Comparison of ENCODE assay signal across 11 mouse cellular contexts in genomic region chr10:60811792-60812525, GRCm38 (mm10). TPM values are rescaled to one million over a fixed set of nuclear protein-coding genes. Genes with fewer than 3 reads are reported as not detected.
DNase-seq lines count a peak whose midpoint lies in the region; ATAC-seq and TF ChIP-seq lines count a peak whose summit lies in the region.
"Had no signal": no experiment of that assay in that cellular context is flagged by ENCODE, and none has a peak within 500 bp of the region (broad histone marks: within the 10 kb centered on the region; RNA-seq: fewer than 3 reads in every experiment).

No protein-coding gene starts in this region.

- H3K4me2 ChIP-seq in forebrain, embryonic 14.5 days (ENCODE audit: low read length): no peak overlapping the region
- H3K4me2 ChIP-seq in kidney, postnatal 0 days (ENCODE audit: low read length): peak overlapping the region; percentile 37
- peak overlapping the region; percentile 42 for H3K4me2 ChIP-seq in limb, embryonic 11.5 days (ENCODE audit: low read depth, severe bottlenecking)
- H3K4me2 ChIP-seq: liver, embryonic 15.5 days had no signal

- H3K27me3 ChIP-seq in forebrain, embryonic 10.5 days (ENCODE audit: poor library complexity, severe bottlenecking): peaks cover 62% of the 10 kb centered on the region
- 0 out of 2 replicates have a peak, but pooled peaks cover 3% of the 10 kb centered on the region for H3K27me3 ChIP-seq in forebrain, embryonic 14.5 days (replicated peaks; ENCODE audit: control insufficient read depth, insufficient read depth, low read length)
- no peaks in the 10 kb centered on the region for H3K27me3 ChIP-seq in kidney, postnatal 0 days (ENCODE audit: insufficient read depth, low read length)
- H3K27me3 ChIP-seq in kidney, adult 2 months (replicated peaks; ENCODE audit: control insufficient read depth, insufficient read depth, low read length): no peaks in the 10 kb centered on the region
- no peaks in the 10 kb centered on the region for H3K27me3 ChIP-seq in limb, embryonic 11.5 days (ENCODE audit: control insufficient read depth, insufficient read depth, low read length)

- no peak for DNase-seq in forebrain, embryonic 10.5 days (ENCODE audit: extremely low spot score, low spot score)
- no peak for DNase-seq in forebrain, embryonic 14.5 days (ENCODE audit: low spot score)
- peak; percentile 79 for DNase-seq in kidney, postnatal 0 days (ENCODE audit: low spot score)
- no peak for DNase-seq in kidney, adult 2 months
- DNase-seq in ZHBTc4 (ENCODE audit: low read depth, low spot score): peak; percentile 62
- DNase-seq in limb, embryonic 11.5 days (ENCODE audit: low spot score): peak; percentile 87
- DNase-seq in gastrocnemius, postnatal 25 days: no peak
- DNase-seq: gastrocnemius, postnatal 14 days had no signal

- peak overlapping the region; percentile 9; the same call in 1 of the 2 replicates for H3K4me3 ChIP-seq in forebrain, embryonic 10.5 days
- no peak overlapping the region for H3K4me3 ChIP-seq in forebrain, embryonic 14.5 days (ENCODE audit: low read depth, low read length)
- H3K4me3 ChIP-seq in kidney, postnatal 0 days (replicated peaks; ENCODE audit: low read depth, low read length): no peak overlapping the region
- no peak overlapping the region for H3K4me3 ChIP-seq in kidney, adult 2 months (ENCODE audit: insufficient read depth, low read depth, low read length)
- H3K4me3 ChIP-seq in limb, embryonic 11.5 days (ENCODE audit: low read depth, low read length): 0 out of 2 replicates have a peak overlapping the region, but pooled peaks have one; percentile 1
- H3K4me3 ChIP-seq: layer of hippocampus, adult 2 months; liver, embryonic 15.5 days had no signal

- no peak for TF ChIP-seq CTCF in kidney, postnatal 0 days (IDR thresholded peaks at IDR 0.05; ENCODE audit: low read depth)
- TF ChIP-seq CTCF in kidney, adult 2 months (conservative IDR thresholded peaks at IDR 0.05; ENCODE audit: insufficient read depth, insufficient read length, low read depth, low read length): no peak

- H3K27ac ChIP-seq in forebrain, embryonic 10.5 days: peak overlapping the region; percentile 80
- H3K27ac ChIP-seq in forebrain, embryonic 14.5 days (ENCODE audit: low read depth, low read length): no peak overlapping the region
- H3K27ac ChIP-seq in kidney, postnatal 0 days: peak overlapping the region; percentile 75
- H3K27ac ChIP-seq in kidney, adult 2 months (ENCODE audit: insufficient read depth, low read depth, low read length): no peak overlapping the region
- H3K27ac ChIP-seq in limb, embryonic 11.5 days (replicated peaks; ENCODE audit: low read depth, low read length): peak overlapping the region; percentile 93
- H3K27ac ChIP-seq: layer of hippocampus, adult 2 months; liver, embryonic 15.5 days had no signal

- WGBS in forebrain, embryonic 10.5 days: 7% methylated on average over 15 of the region's 15 CpGs
- 15% methylated on average over 15 of the region's 15 CpGs for WGBS in forebrain, embryonic 14.5 days
- 8% methylated on average over 15 of the region's 15 CpGs for WGBS in kidney, postnatal 0 days
- 20% methylated on average over 15 of the region's 15 CpGs for WGBS in kidney, adult 2 months
- 2% methylated on average over 15 of the region's 15 CpGs for WGBS in limb, embryonic 11.5 days

- H3K9ac ChIP-seq in forebrain, embryonic 14.5 days (ENCODE audit: low read length): no peak overlapping the region
- H3K9ac ChIP-seq in kidney, postnatal 0 days (ENCODE audit: low read depth, low read length): 0 out of 2 replicates have a peak overlapping the region, but pooled peaks have one; percentile 23
- H3K9ac ChIP-seq in limb, embryonic 11.5 days (ENCODE audit: low read length): peak overlapping the region; percentile 41
- H3K9ac ChIP-seq: liver, embryonic 15.5 days had no signal

- no peak for TF ChIP-seq POLR2A in kidney, adult 2 months (IDR thresholded peaks at IDR 0.05; ENCODE audit: low read depth, low read length)

- H3K9me3 ChIP-seq in forebrain, embryonic 10.5 days: no peaks in the 10 kb centered on the region
- no peaks in the 10 kb centered on the region for H3K9me3 ChIP-seq in forebrain, embryonic 14.5 days (replicated peaks; ENCODE audit: control insufficient read depth, low read length)
- no peaks in the 10 kb centered on the region for H3K9me3 ChIP-seq in kidney, postnatal 0 days (replicated peaks; ENCODE audit: low read length)
- no peaks in the 10 kb centered on the region for H3K9me3 ChIP-seq in limb, embryonic 11.5 days (ENCODE audit: control insufficient read depth, low read length)
- H3K9me3 ChIP-seq: liver, embryonic 15.5 days had no signal

- no peak for ATAC-seq in forebrain, embryonic 14.5 days
- ATAC-seq in kidney, postnatal 0 days (replicated peaks; ENCODE audit: low FRiP score, low read depth): peak; percentile 60
- ATAC-seq in limb, embryonic 11.5 days (ENCODE audit: insufficient number of reproducible peaks, low FRiP score, low TSS enrichment, low read depth): 0 out of 2 replicates have a peak, but pooled peaks have one; percentile 40
- ATAC-seq in erythroblast, adult 5-6 weeks (replicated peaks; ENCODE audit: low FRiP score, poor library complexity, severe bottlenecking): no peak

- peaks cover 96% of the 10 kb centered on the region for H3K4me1 ChIP-seq in forebrain, embryonic 10.5 days
- H3K4me1 ChIP-seq in forebrain, embryonic 14.5 days (ENCODE audit: control insufficient read depth, insufficient read depth, low read length): peaks cover 15% of the 10 kb centered on the region
- peaks cover 76% of the 10 kb centered on the region for H3K4me1 ChIP-seq in kidney, postnatal 0 days (replicated peaks; ENCODE audit: insufficient read depth, low read length)
- 0 out of 2 replicates have a peak, but pooled peaks cover 3% of the 10 kb centered on the region for H3K4me1 ChIP-seq in kidney, adult 2 months (ENCODE audit: control insufficient read depth, insufficient read depth, low read length)
- peaks cover 94% of the 10 kb centered on the region for H3K4me1 ChIP-seq in limb, embryonic 11.5 days (ENCODE audit: control insufficient read depth, insufficient read depth, low read length)
- H3K4me1 ChIP-seq: liver, embryonic 15.5 days had no signal

- H3K36me3 ChIP-seq in forebrain, embryonic 10.5 days (replicated peaks): no peaks in the 10 kb centered on the region
- no peaks in the 10 kb centered on the region for H3K36me3 ChIP-seq in forebrain, embryonic 14.5 days (ENCODE audit: control insufficient read depth, insufficient read depth, low read length)
- no peaks in the 10 kb centered on the region for H3K36me3 ChIP-seq in kidney, postnatal 0 days (ENCODE audit: insufficient read depth, low read length)
- no peaks in the 10 kb centered on the region for H3K36me3 ChIP-seq in kidney, adult 2 months (ENCODE audit: control insufficient read depth, insufficient read depth, low read length)
- H3K36me3 ChIP-seq in limb, embryonic 11.5 days (ENCODE audit: control insufficient read depth, insufficient read depth, low read length): no peaks in the 10 kb centered on the region
- H3K36me3 ChIP-seq: liver, embryonic 15.5 days had no signal

RNA-seq across cellular contexts. Expression of gene Unc5b, which starts 19.4 kb away (rescaled TPM):
- 3.2 and 3.4 TPM in 2 replicates for polyA plus RNA-seq in forebrain, embryonic 10.5 days (2016; fragmentation: Nextera tagmentation; extraction: Ambion mirVana)
- polyA plus RNA-seq in forebrain, embryonic 14.5 days (2014; fragmentation: Nextera tagmentation; extraction: Ambion mirVana): 2.1 and 2.3 TPM in 2 replicates
- 7.8 TPM in 2 replicates for polyA plus RNA-seq in kidney, postnatal 0 days (2015; fragmentation: Nextera tagmentation; extraction: Ambion mirVana)
- 6.1 and 6.2 TPM in 2 replicates for polyA plus RNA-seq in kidney, adult 2 months (2012; rRNA removed)
- 10.2 and 10.6 TPM in 2 replicates for polyA plus RNA-seq in limb, embryonic 11.5 days (2014; fragmentation: Nextera tagmentation; extraction: Ambion mirVana)
- 1 to 10 TPM; 2.0 to 3.5 TPM for total RNA-seq in gastrocnemius, postnatal 25 days (2021)
- not detected in 2 replicates for total RNA-seq in erythroblast, adult 5-6 weeks (2015; ENCODE audit: low replicate concordance)
- not detected in 2 replicates for total RNA-seq in erythroblast, adult 5-6 weeks (2017; ENCODE audit: low replicate concordance)

RNA-seq across cellular contexts. Expression of gene Slc29a3, which starts 59.4 kb away (rescaled TPM):
- 6.3 and 7.1 TPM in 2 replicates for polyA plus RNA-seq in forebrain, embryonic 10.5 days (2016; fragmentation: Nextera tagmentation; extraction: Ambion mirVana)
- 6.5 and 8.5 TPM in 2 replicates for polyA plus RNA-seq in forebrain, embryonic 14.5 days (2014; fragmentation: Nextera tagmentation; extraction: Ambion mirVana)
- 17.8 and 19.6 TPM in 2 replicates for polyA plus RNA-seq in kidney, postnatal 0 days (2015; fragmentation: Nextera tagmentation; extraction: Ambion mirVana)
- 38.6 and 43.5 TPM in 2 replicates for polyA plus RNA-seq in kidney, adult 2 months (2012; rRNA removed)
- 6.4 and 6.8 TPM in 2 replicates for polyA plus RNA-seq in limb, embryonic 11.5 days (2014; fragmentation: Nextera tagmentation; extraction: Ambion mirVana)
- total RNA-seq in gastrocnemius, postnatal 25 days (2021): 1 to 10 TPM; 2.4 to 3.4 TPM
- 7.3 TPM in 2 replicates for total RNA-seq in erythroblast, adult 5-6 weeks (2015; ENCODE audit: low replicate concordance)
- 1.5 and 4.1 TPM in 2 replicates for total RNA-seq in erythroblast, adult 5-6 weeks (2017; ENCODE audit: low replicate concordance)

Comparison
In these comparisons a context has a peak if more than half of its experiments do, and no peak if none do; other contexts are left out.
1. DNase-seq: peak in kidney, postnatal 0 days (single experiment), ZHBTc4 (single experiment) and limb, embryonic 11.5 days (single experiment); none in forebrain, embryonic 10.5 days (single experiment), forebrain, embryonic 14.5 days (single experiment), kidney, adult 2 months (single experiment) and gastrocnemius, postnatal 25 days (single experiment).
2. H3K27ac ChIP-seq: peak in forebrain, embryonic 10.5 days (single experiment), kidney, postnatal 0 days (single experiment) and limb, embryonic 11.5 days (single experiment); none in forebrain, embryonic 14.5 days (single experiment) and kidney, adult 2 months (single experiment).
3. H3K4me3 ChIP-seq: peak in forebrain, embryonic 10.5 days (single experiment) and limb, embryonic 11.5 days (single experiment); none in forebrain, embryonic 14.5 days (single experiment), kidney, postnatal 0 days (single experiment) and kidney, adult 2 months (single experiment).
4. ATAC-seq: peak in kidney, postnatal 0 days (single experiment) and limb, embryonic 11.5 days (single experiment); none in forebrain, embryonic 14.5 days (single experiment) and erythroblast, adult 5-6 weeks (single experiment).